Mouse (Mus musculus) left cerebral cortex, postnatal 25 days (tissue): ENCODE results near the gene Ccdc134. TPM values are rescaled to one million over a fixed set of nuclear protein-coding genes. Genes with fewer than 3 reads are reported as not detected.

ENCODE experiments used
- DNase-seq, 2 experiments: peaks; one replicate each; pipeline ENCODE4 v3.0.0; 2022; ENCODE audit warnings: low spot score in 2 of 2, mixed read lengths in 1 of 2
- intact Hi-C: fragments of 180-260 bp; cut with DNase I; formaldehyde crosslinking; loops from one replicate; pipeline ENCODE4 v1.15.1; 2025
- total RNA-seq, 2 experiments: library from RNA; stranded (reverse); gene quantifications; 2 replicates each; pipeline ENCODE4 v1.2.3; 2021

Ccdc134 gene
- total RNA-seq, 2 experiments from 2014 or later = 13.6 to 13.8 TPM

GRCm38 (mm10) chr15:82146770-82147610 is 19.3 kb downstream of the Ccdc134 start, which contains the start of gene Srebf2:
Gene Srebf2 (plus strand): TSS chr15:82147181.
- peak; percentile 99 to 100 for DNase-seq
- intact Hi-C loops = no loop called here

GRCm38 (mm10) chr15:82147611-82148111 is 19.9 kb downstream of the Ccdc134 start:
- peak; percentile 69 to 76 for DNase-seq
- intact Hi-C loops = loop anchor here (2.0 kb wide), 1 partner anchor 17 kb away; no protein-coding TSS in a partner anchor

- DNase-seq = no peak
- intact Hi-C loops = loop anchor here (2.0 kb wide), 1 partner anchor 16 kb away; no protein-coding TSS in a partner anchor
Observed at GRCm38 (mm10) chr15:82148510-82148911, 20.8 kb downstream of the Ccdc134 start.

- no peak for DNase-seq
Observed at GRCm38 (mm10) chr15:82150042-82150441, 22.3 kb downstream of the Ccdc134 start.

GRCm38 (mm10) chr15:82151176-82151575 is 23.5 kb downstream of the Ccdc134 start:
- intact Hi-C loops = no loop called here
- DNase-seq = no peak

More at GRCm38 (mm10) chr15:82150042-82150441, 22.3 kb downstream of the Ccdc134 start:
- intact Hi-C loops = no loop called here

GRCm38 (mm10) chr15:82152022-82152421 is 24.3 kb downstream of the Ccdc134 start:
- DNase-seq = no peak
- intact Hi-C loops = no loop called here

- DNase-seq = no peak
- intact Hi-C loops = no loop called here
Observed at GRCm38 (mm10) chr15:82152435-82152834, 24.7 kb downstream of the Ccdc134 start.

GRCm38 (mm10) chr15:82156298-82156697 is 28.6 kb downstream of the Ccdc134 start:
- no peak for DNase-seq
- intact Hi-C loops = no loop called here

- intact Hi-C loops = no loop called here
- no peak for DNase-seq
Observed at GRCm38 (mm10) chr15:82156902-82157301, 29.2 kb downstream of the Ccdc134 start.

GRCm38 (mm10) chr15:82158243-82159035 is 30.7 kb downstream of the Ccdc134 start:
- DNase-seq = no peak
- intact Hi-C loops = no loop called here

- intact Hi-C loops = no loop called here
- DNase-seq = no peak
Observed at GRCm38 (mm10) chr15:82159471-82159870, 31.7 kb downstream of the Ccdc134 start.

- intact Hi-C loops = no loop called here
- no peak for DNase-seq
Observed at GRCm38 (mm10) chr15:82160731-82161640, 33.3 kb downstream of the Ccdc134 start.

- DNase-seq = no peak
- intact Hi-C loops = no loop called here
Observed at GRCm38 (mm10) chr15:82161965-82162600, 34.4 kb downstream of the Ccdc134 start.

- intact Hi-C loops = loop anchor here (2.0 kb wide), 2 partner anchors 15 to 25 kb away; no protein-coding TSS in a partner anchor
- DNase-seq = no peak
Observed at GRCm38 (mm10) chr15:82163356-82164060, 35.8 kb downstream of the Ccdc134 start.

- intact Hi-C loops = loop anchor here (2.0 kb wide), 2 partner anchors 15 to 25 kb away; no protein-coding TSS in a partner anchor
- no peak for DNase-seq
Observed at GRCm38 (mm10) chr15:82164061-82164399, 36.3 kb downstream of the Ccdc134 start.

- intact Hi-C loops = loop anchor here (2.0 kb wide), 2 partner anchors 16 to 26 kb away; no protein-coding TSS in a partner anchor
- no peak for DNase-seq
Observed at GRCm38 (mm10) chr15:82164496-82164895, 36.8 kb downstream of the Ccdc134 start.

GRCm38 (mm10) chr15:82165332-82166239 is 37.9 kb downstream of the Ccdc134 start:
- intact Hi-C loops = loop anchor here (2.0 kb wide), 2 partner anchors 17 to 27 kb away; no protein-coding TSS in a partner anchor
- peak; percentile 69 to 75 for DNase-seq
